Mouse (Mus musculus) myocyte (in vitro differentiated cells): ENCODE data around the gene Tmem203.

Source experiments
- CEBPB ChIP-seq: IDR thresholded peaks from 2 replicates; pipeline ENCODE4 v1.6.1; 2011; ENCODE audit warnings: mild to moderate bottlenecking, moderate library complexity; ENCODE audit not compliant: poor library complexity, insufficient read depth, severe bottlenecking
- E2F4 ChIP-seq: IDR thresholded peaks from one replicate; pipeline ENCODE4 v1.6.1; 2011; ENCODE audit warnings: mild to moderate bottlenecking, control low read depth, moderate library complexity; ENCODE audit not compliant: insufficient read depth
- MAX ChIP-seq: IDR thresholded peaks from one replicate; pipeline ENCODE4 v1.6.1; 2011; ENCODE audit warnings: low read depth, mild to moderate bottlenecking, control low read depth
- MYOG ChIP-seq, 3 experiments: IDR thresholded peaks; one replicate each; pipeline ENCODE4 v1.6.1; 2011; ENCODE audit warnings: control low read depth in 2 of 3, low read depth in 2 of 3, mild to moderate bottlenecking in 2 of 3; ENCODE audit not compliant: insufficient read length in 2 of 3, control insufficient read depth in 1 of 3, insufficient read depth in 1 of 3
- POLR2A ChIP-seq: IDR thresholded peaks from one replicate; pipeline ENCODE4 v1.6.1; 2011; ENCODE audit warnings: low read depth, mild to moderate bottlenecking, control low read depth, moderate library complexity; ENCODE audit not compliant: insufficient read length
- POLR2AphosphoS2 ChIP-seq: IDR thresholded peaks from one replicate; pipeline ENCODE4 v1.6.1; 2011; ENCODE audit warnings: low read depth, control low read depth; ENCODE audit not compliant: insufficient read length
- REST ChIP-seq: IDR thresholded peaks from one replicate; pipeline ENCODE4 v1.6.1; 2011; ENCODE audit warnings: mild to moderate bottlenecking, control low read depth, moderate library complexity; ENCODE audit not compliant: insufficient read depth, insufficient read length
- SRF ChIP-seq: IDR thresholded peaks from one replicate; pipeline ENCODE4 v1.6.1; 2011; ENCODE audit warnings: low read depth; ENCODE audit not compliant: control insufficient read depth, insufficient read length
- TCF12 ChIP-seq: IDR thresholded peaks from one replicate; pipeline ENCODE4 v1.6.1; 2011; ENCODE audit warnings: mild to moderate bottlenecking, control low read depth; ENCODE audit not compliant: poor library complexity, insufficient read depth, severe bottlenecking
- TCF3 ChIP-seq: IDR thresholded peaks from one replicate; pipeline ENCODE4 v1.6.1; 2011; ENCODE audit warnings: low read depth, control low read depth; ENCODE audit not compliant: insufficient read length
- USF1 ChIP-seq: IDR thresholded peaks from one replicate; pipeline ENCODE4 v1.6.1; 2011; ENCODE audit warnings: low read depth, mild to moderate bottlenecking, control low read depth, moderate library complexity

GRCm38 (mm10) chr2:25217666-25218065 is 37.6 kb upstream of the Tmem203 start:
- TF ChIP-seq POLR2A, result no peak
- no peak for TF ChIP-seq E2F4
- TF ChIP-seq MAX, result no peak
- TF ChIP-seq USF1, result no peak
- TF ChIP-seq SRF, result no peak
- TF ChIP-seq MYOG (IDR thresholded peaks at IDR 0.05; ENCODE audit: control insufficient read depth in 1 of 3, insufficient read depth in 1 of 3, insufficient read length in 2 of 3, low read depth in 2 of 3), result no peak
- TF ChIP-seq TCF12, result no peak
- no peak for TF ChIP-seq POLR2AphosphoS2
- TF ChIP-seq REST, result no peak
- no peak for TF ChIP-seq TCF3
- no peak for TF ChIP-seq CEBPB
